Mouse (Mus musculus) granulocyte monocyte progenitor cell, adult 5-6 weeks (primary cell): ENCODE measurements around the gene Gm5591. TPM values are rescaled to one million over a fixed set of nuclear protein-coding genes. Genes with fewer than 3 reads are reported as not detected.
"Not testable (repeated sequence)": the region's sequence is repeated elsewhere in the genome, so short reads cannot be mapped to it uniquely, and the experiment has no call there.

Experiments used
- ATAC-seq: replicated peaks from 2 replicates; pipeline ENCODE4 v1.8.0; 2016; ENCODE audit warnings: mild to moderate bottlenecking, moderate TSS enrichment, inconsistent platforms; ENCODE audit not compliant: poor library complexity, severe bottlenecking
- total RNA-seq, 2 experiments: library from RNA; stranded (forward) in 1 of 2; stranded (reverse) in 1 of 2; fragments of 200-712, 200-1000 nt in 1 of 2; fragments of >200 nt in 1 of 2; fragmentation: Nextera tagmentation in 1 of 2; gene quantifications; 2 replicates each; pipeline ENCODE4 v1.2.3; 2014 to 2017

Gene Gm5591
- total RNA-seq (2014; fragmentation: Nextera tagmentation) (not detected in 2 replicates), total RNA-seq (2017) (not detected in 2 replicates)

- not testable (repeated sequence) for ATAC-seq
Measured at GRCm38 (mm10) chr7:38528093-38528492, at the start of gene Gm5591. TSS of gene Gm5591 (minus strand) at chr7:38528193.

- not testable (repeated sequence) for ATAC-seq
Measured at GRCm38 (mm10) chr7:38488468-38488867, 39.5 kb downstream of the Gm5591 start.
